Mouse (Mus musculus): ENCODE data around the gene Fancd2. TPM values are rescaled to one million over a fixed set of nuclear protein-coding genes. Genes with fewer than 3 reads are reported as not detected.

Fancd2 gene
- total RNA-seq, 2 experiments from 2014 or later = 3.3 to 3.6 TPM

- DNase-seq (ENCODE audit: extremely low spot score in 1 of 2, low spot score in 2 of 2) = no peak
- intact Hi-C loops (cut with DNase I) = loop anchor here (10.0 kb wide), 1 partner anchor 190 kb away; no protein-coding TSS in a partner anchor
These were observed 16.9 kb upstream of the Fancd2 start for GRCm38 (mm10) chr6:113514600-113514999.

- intact Hi-C loops (cut with DNase I) = loop anchor here (10.0 kb wide), 1 partner anchor 187 kb away; no protein-coding TSS in a partner anchor
- no peak for DNase-seq (ENCODE audit: extremely low spot score in 1 of 2, low spot score in 2 of 2)
These were observed 13.9 kb upstream of the Fancd2 start for GRCm38 (mm10) chr6:113517434-113518080.

GRCm38 (mm10) chr6:113522310-113522709 lies 9.2 kb upstream of the Fancd2 start:
- intact Hi-C loops (cut with DNase I) = no loop called here
- DNase-seq (ENCODE audit: extremely low spot score in 1 of 2, low spot score in 2 of 2) = no peak

- DNase-seq (ENCODE audit: extremely low spot score in 1 of 2, low spot score in 2 of 2) = no peak
- intact Hi-C loops (cut with DNase I) = no loop called here
These were observed 8.1 kb upstream of the Fancd2 start for GRCm38 (mm10) chr6:113523420-113523819.

- DNase-seq (ENCODE audit: extremely low spot score in 1 of 2, low spot score in 2 of 2) = no peak
- intact Hi-C loops (cut with DNase I) = no loop called here
These were observed 440 bp downstream of the Fancd2 start for GRCm38 (mm10) chr6:113531840-113532404.

GRCm38 (mm10) chr6:113534886-113535285 lies 3.4 kb downstream of the Fancd2 start:
- no peak for DNase-seq (ENCODE audit: extremely low spot score in 1 of 2, low spot score in 2 of 2)
- intact Hi-C loops (cut with DNase I) = no loop called here

GRCm38 (mm10) chr6:113541610-113542009 lies 10.1 kb downstream of the Fancd2 start:
- intact Hi-C loops (cut with DNase I) = no loop called here
- no peak for DNase-seq (ENCODE audit: extremely low spot score in 1 of 2, low spot score in 2 of 2)

- DNase-seq (ENCODE audit: extremely low spot score in 1 of 2, low spot score in 2 of 2) = no peak
- intact Hi-C loops (cut with DNase I) = no loop called here
These were observed 12.5 kb downstream of the Fancd2 start for GRCm38 (mm10) chr6:113543906-113544481.

GRCm38 (mm10) chr6:113559736-113560135 lies 28.3 kb downstream of the Fancd2 start:
- DNase-seq (ENCODE audit: extremely low spot score in 1 of 2, low spot score in 2 of 2) = peak in 1 of 2 experiments; percentile 45
- intact Hi-C loops (cut with DNase I) = no loop called here

- DNase-seq (ENCODE audit: extremely low spot score in 1 of 2, low spot score in 2 of 2) = no peak
- intact Hi-C loops (cut with DNase I) = no loop called here
These were observed 33.1 kb downstream of the Fancd2 start for GRCm38 (mm10) chr6:113564557-113564956.

GRCm38 (mm10) chr6:113576044-113576443 lies 44.6 kb downstream of the Fancd2 start:
- peak in 1 of 2 experiments; percentile 50 for DNase-seq (ENCODE audit: extremely low spot score in 1 of 2, low spot score in 2 of 2)
- intact Hi-C loops (cut with DNase I) = no loop called here

- intact Hi-C loops (cut with DNase I) = no loop called here
- no peak for DNase-seq (ENCODE audit: extremely low spot score in 1 of 2, low spot score in 2 of 2)
These were observed 47.8 kb downstream of the Fancd2 start for GRCm38 (mm10) chr6:113579306-113579705.

- no peak for DNase-seq (ENCODE audit: extremely low spot score in 1 of 2, low spot score in 2 of 2)
- intact Hi-C loops (cut with DNase I) = no loop called here
These were observed 51.5 kb downstream of the Fancd2 start for GRCm38 (mm10) chr6:113583023-113583422.

- DNase-seq (ENCODE audit: extremely low spot score in 1 of 2, low spot score in 2 of 2) = no peak
- intact Hi-C loops (cut with DNase I) = no loop called here
These were observed 53.6 kb downstream of the Fancd2 start for GRCm38 (mm10) chr6:113585065-113585464.

GRCm38 (mm10) chr6:113586466-113587183 lies 55.1 kb downstream of the Fancd2 start:
- intact Hi-C loops (cut with DNase I) = no loop called here
- no peak for DNase-seq (ENCODE audit: extremely low spot score in 1 of 2, low spot score in 2 of 2)

GRCm38 (mm10) chr6:113592637-113593036 lies 61.2 kb downstream of the Fancd2 start:
- DNase-seq (ENCODE audit: extremely low spot score in 1 of 2, low spot score in 2 of 2) = no peak
- intact Hi-C loops (cut with DNase I) = no loop called here

GRCm38 (mm10) chr6:113597945-113598344 lies 66.5 kb downstream of the Fancd2 start:
- intact Hi-C loops (cut with DNase I) = no loop called here
- no peak for DNase-seq (ENCODE audit: extremely low spot score in 1 of 2, low spot score in 2 of 2)

GRCm38 (mm10) chr6:113599833-113600232 lies 68.4 kb downstream of the Fancd2 start:
- DNase-seq (ENCODE audit: extremely low spot score in 1 of 2, low spot score in 2 of 2) = no peak
- intact Hi-C loops (cut with DNase I) = no loop called here

GRCm38 (mm10) chr6:113600543-113601139 lies 69.2 kb downstream of the Fancd2 start, which contains the start of gene Fancd2os:
Gene Fancd2os (minus strand): TSS chr6:113600715.
- intact Hi-C loops (cut with DNase I) = no loop called here
- DNase-seq (ENCODE audit: extremely low spot score in 1 of 2, low spot score in 2 of 2) = no peak
